Mouse (Mus musculus) ovary, adult 10 weeks (tissue): ENCODE measurements around the gene Auts2. TPM values are rescaled to one million over a fixed set of nuclear protein-coding genes. Genes with fewer than 3 reads are reported as not detected.

Source experiments
- polyA plus RNA-seq: library from polyadenylated mRNA; stranded (reverse); fragments of 350-450 nt; fragmentation: Illumina TruSeq; extraction: RNeasy Lipid Tissue Mini Kit (QIAGEN cat#74804); gene quantifications from one replicate; pipeline ENCODE4 v1.2.3, GENCODE M21; 2014

The Auts2 gene
- polyA plus RNA-seq = 7.6 TPM

DNA sequence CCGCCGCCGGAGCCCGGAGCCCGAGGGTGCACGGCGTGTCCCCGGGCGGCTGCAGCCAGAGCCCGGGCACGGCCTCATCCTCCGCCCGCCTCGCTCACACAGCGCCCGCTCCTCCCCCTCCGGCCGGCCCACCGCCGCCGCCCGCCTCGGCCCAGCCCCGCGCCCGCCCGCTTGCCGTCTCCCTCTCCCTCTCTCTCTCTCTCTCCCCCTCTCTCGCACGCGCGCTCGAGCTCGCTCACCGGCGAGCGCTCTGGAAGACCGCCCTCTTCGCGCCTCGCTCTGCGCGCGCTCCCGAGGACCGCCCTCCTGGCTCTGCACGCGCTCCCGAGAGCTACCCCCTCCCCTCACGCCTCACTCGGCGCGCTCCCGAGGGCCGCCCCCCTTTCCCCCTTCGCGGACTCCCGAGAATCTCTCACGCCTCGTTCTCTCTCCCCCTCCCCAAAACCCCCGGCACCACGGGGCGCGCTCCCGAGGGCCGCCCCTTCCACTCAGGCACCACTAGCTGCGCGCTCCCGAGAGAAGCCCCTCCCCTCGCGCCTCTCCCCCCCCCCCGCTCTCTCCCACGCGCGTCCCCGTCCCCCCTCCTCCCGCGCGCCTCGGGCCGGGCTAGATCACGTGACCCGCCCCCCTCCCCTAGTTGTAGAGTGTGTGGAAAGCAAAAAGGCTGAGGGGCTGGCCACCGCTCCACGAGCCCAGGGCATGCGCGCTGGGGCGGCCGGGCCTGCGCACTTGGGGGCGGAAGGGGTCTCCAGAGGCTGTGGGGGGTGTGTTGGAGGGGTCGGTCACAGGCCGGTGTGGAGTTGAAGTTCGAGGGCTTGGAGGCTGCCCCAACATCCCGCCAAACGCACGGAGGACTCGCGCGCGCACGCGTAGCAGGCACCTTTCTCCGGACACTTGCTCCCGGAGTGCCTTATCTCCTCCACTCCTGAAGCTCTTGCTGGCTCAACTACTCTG, at the start of gene Auts2:
Auts2 (minus strand) TSS at position 227 of the 954 bp plus-strand sequence.

